Mouse (Mus musculus) subcutaneous adipose tissue, adult 2 months (tissue): Measurements from ENCODE around the gene S100a1. TPM values are rescaled to one million over a fixed set of nuclear protein-coding genes. Genes with fewer than 3 reads are reported as not detected.

Experiments used
- polyA plus RNA-seq: library from polyadenylated mRNA; depleted of rRNA; stranded (reverse); fragments of >200 nt; gene quantifications from 2 replicates; pipeline ENCODE4 v1.2.3, GENCODE M21; 2012; ENCODE audit warnings: low replicate concordance; rRNA removed

Gene S100a1
- 163 and 272 TPM in 2 replicates for polyA plus RNA-seq

GRCm38 (mm10) chr3:90513796-90514590 is at the start of gene S100a1, which contains the start of gene S100a13:
S100a1 (minus strand) TSS chr3:90514392.
S100a13 (plus strand) TSS chr3:90514435.

GRCm38 (mm10) chr3:90560008-90560628 is 45.9 kb upstream of the S100a1 start, which contains the start of gene S100a3:
S100a3 (plus strand) TSS chr3:90560578.

GRCm38 (mm10) chr3:90537141-90537904 is 23.1 kb upstream of the S100a1 start, which contains the start of gene S100a16:
S100a16 (plus strand) TSS chr3:90537254.

GRCm38 (mm10) chr3:90526580-90526979 is 12.4 kb upstream of the S100a1 start, which contains the start of gene S100a14:
S100a14 (plus strand) TSS chr3:90526856.

GRCm38 (mm10) chr3:90508950-90509746 is 5.0 kb downstream of the S100a1 start, which contains the start of gene Chtop:
Chtop (minus strand) TSS chr3:90509498.

GRCm38 (mm10) chr3:90490696-90491256 is 23.4 kb downstream of the S100a1 start, which contains the start of gene Snapin:
Snapin (minus strand) TSS chr3:90491033.

GRCm38 (mm10) chr3:90475831-90476611 is 38.2 kb downstream of the S100a1 start, which contains the start of gene Ilf2:
Ilf2 (plus strand) TSS chr3:90476126.

GRCm38 (mm10) chr3:90465686-90466310 is 48.4 kb downstream of the S100a1 start, which contains the start of gene Npr1:
Npr1 (minus strand) TSS chr3:90465866.

Other genes with a start within 250 kb of the S100a1 start
- gene Dennd4b, start 249.2 kb downstream of the S100a1 start, polyA plus RNA-seq: 21.1 and 31.2 TPM in 2 replicates
- 21.2 and 31.8 TPM in 2 replicates for gene Gatad2b, start 221.2 kb downstream of the S100a1 start, polyA plus RNA-seq
- 17.7 and 47.6 TPM in 2 replicates for gene Slc27a3, start 124.5 kb downstream of the S100a1 start, polyA plus RNA-seq
- 30.1 and 42.9 TPM in 2 replicates for gene Ints3, start 80.8 kb downstream of the S100a1 start, polyA plus RNA-seq
- gene Npr1, start 48.5 kb downstream of the S100a1 start, polyA plus RNA-seq: 104 and 143 TPM in 2 replicates
- gene Ilf2, start 38.3 kb downstream of the S100a1 start, polyA plus RNA-seq: 21.6 and 39.3 TPM in 2 replicates
- 45.0 and 49.4 TPM in 2 replicates for gene Snapin, start 23.4 kb downstream of the S100a1 start, polyA plus RNA-seq
- gene Chtop, start 4.9 kb downstream of the S100a1 start, polyA plus RNA-seq: 31.3 and 57.5 TPM in 2 replicates
- 81.9 and 200 TPM in 2 replicates for gene S100a13, start within 50 bp of the S100a1 start, polyA plus RNA-seq
- gene S100a14, start 12.5 kb upstream of the S100a1 start, polyA plus RNA-seq: 0.44 and 0.63 TPM in 2 replicates
- 177 and 190 TPM in 2 replicates for gene S100a16, start 22.9 kb upstream of the S100a1 start, polyA plus RNA-seq
- gene S100a3, start 46.2 kb upstream of the S100a1 start, polyA plus RNA-seq: 0.91 and 1.5 TPM in 2 replicates
- not detected in 2 replicates for gene S100a2, start 75.9 kb upstream of the S100a1 start, polyA plus RNA-seq
- not detected in 2 replicates for gene Gm42674, start 87.5 kb upstream of the S100a1 start, polyA plus RNA-seq
- 33.3 and 67.9 TPM in 2 replicates for gene S100a4, start 89.4 kb upstream of the S100a1 start, polyA plus RNA-seq
- not detected in 2 replicates for gene S100a5, start 94.1 kb upstream of the S100a1 start, polyA plus RNA-seq
- gene S100a6, start 98.5 kb upstream of the S100a1 start, polyA plus RNA-seq: 547 and 573 TPM in 2 replicates
- gene S100a7a, start 139.6 kb upstream of the S100a1 start, polyA plus RNA-seq: 0.90 and 2.8 TPM in 2 replicates
- gene S100a8, start 154.6 kb upstream of the S100a1 start, polyA plus RNA-seq: 4.7 and 4.8 TPM in 2 replicates
- gene S100a9, start 181.3 kb upstream of the S100a1 start, polyA plus RNA-seq: 0.63 and 3.0 TPM in 2 replicates
- 0.08 TPM in 1 of 2 replicates, not detected in the other for gene Pglyrp4, start 212.5 kb upstream of the S100a1 start, polyA plus RNA-seq